Mouse (Mus musculus): Measurements from ENCODE around the gene Rpl9-ps6.
"Not testable (repeated sequence)": the region's sequence is repeated elsewhere in the genome, so short reads cannot be mapped to it uniquely, and the experiment has no call there.

Rpl9-ps6 gene

DNA sequence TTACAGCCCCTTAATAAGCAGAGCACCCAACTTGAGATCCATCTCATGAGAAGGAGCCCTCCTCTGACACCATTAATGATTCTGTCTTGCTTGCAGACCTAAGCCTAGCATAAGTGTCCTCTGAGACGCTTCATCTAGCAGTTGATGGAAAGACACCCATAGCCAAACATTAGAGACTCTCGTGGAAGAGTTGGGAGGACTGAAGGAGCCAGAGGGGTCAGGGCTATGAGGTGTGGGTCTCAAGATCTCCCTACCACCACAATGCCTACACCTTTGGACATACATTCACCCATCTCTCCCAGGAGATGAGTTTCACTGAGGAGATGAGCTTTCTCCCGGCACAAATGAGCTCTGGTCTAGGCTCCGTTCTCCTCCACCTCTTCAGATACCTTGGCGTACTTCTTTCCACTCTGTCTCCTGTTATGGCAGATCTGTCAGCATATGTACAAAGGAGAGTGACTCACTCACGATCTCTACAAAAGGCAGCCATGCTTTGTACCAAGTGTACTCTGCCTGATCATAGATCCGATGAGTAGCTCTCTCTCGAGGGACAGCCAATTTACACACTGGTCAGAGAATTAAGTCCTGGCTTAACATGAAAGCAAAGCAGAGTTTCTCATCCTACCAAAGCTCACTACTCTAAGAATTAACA lies 14.5 kb upstream of the Rpl9-ps6 start:
- DNase-seq = no peak

DNA sequence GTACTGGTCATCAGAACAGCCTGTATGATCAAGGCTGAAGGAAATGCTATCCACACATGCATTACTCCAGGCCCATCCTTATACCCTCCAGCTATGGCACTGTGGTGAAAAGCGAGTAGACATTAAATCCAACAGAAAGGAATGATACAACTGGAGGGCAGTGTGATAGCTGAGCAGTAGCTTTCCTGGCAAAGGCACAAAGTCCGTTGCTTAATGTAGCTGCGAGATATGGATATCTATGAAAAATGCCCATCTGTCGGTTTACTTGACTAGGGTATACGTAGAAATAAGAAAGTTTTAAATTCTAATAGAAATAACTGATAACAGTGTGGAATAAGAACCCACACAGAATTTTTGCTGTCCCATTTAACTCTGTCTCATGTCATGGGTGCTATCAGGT lies 13.9 kb upstream of the Rpl9-ps6 start:
- DNase-seq = no peak

DNA sequence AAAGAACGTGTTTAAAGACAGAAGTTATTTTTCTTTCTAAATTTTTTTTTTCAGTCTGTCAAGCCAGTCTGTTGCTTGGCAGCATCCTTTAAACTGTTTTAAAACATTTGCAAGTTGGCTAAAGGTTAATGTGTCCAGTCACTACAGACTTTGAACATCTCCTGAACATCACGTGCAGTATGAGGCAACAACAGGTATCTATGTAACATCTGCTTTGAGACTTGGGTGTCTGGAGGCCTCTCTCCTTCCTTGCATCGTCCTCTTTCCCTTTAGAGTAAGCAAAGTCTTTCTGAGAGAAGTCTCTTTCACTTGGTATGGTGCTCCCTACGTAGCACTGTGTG lies 10.3 kb upstream of the Rpl9-ps6 start:
- DNase-seq = no peak

DNA sequence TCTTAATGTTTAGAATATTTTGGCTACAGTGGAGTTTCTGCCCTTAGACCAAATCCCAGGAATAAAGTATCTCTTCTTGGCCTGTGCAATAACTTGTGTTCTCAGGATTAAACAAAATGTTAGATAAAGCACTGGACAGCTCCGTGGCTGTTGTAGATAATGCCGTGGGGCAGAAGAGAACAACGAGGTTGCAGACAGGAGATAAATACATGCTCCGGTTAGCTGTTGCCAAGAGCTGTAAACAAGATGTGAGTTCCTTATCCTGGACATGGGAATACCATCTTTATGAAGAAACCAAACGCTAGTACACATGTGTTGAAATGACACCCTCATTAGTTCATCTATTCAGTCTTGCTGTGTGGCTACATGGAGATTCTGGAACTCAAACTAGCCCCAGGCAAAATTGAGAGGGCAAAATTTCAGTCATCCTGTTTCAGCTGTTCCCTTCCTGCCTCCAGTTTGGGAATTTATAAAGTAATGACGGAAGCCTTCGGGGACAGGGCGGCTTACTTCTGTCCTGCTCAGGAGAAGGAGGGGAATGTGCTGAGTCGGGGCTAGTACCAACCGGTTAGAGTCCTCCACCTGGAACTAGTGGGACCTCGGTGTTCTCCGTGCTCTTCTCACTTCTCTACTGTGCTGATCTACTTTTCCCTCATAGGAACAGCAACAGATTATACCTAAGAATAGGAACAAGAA lies 9.8 kb upstream of the Rpl9-ps6 start:
- no peak for DNase-seq

DNA sequence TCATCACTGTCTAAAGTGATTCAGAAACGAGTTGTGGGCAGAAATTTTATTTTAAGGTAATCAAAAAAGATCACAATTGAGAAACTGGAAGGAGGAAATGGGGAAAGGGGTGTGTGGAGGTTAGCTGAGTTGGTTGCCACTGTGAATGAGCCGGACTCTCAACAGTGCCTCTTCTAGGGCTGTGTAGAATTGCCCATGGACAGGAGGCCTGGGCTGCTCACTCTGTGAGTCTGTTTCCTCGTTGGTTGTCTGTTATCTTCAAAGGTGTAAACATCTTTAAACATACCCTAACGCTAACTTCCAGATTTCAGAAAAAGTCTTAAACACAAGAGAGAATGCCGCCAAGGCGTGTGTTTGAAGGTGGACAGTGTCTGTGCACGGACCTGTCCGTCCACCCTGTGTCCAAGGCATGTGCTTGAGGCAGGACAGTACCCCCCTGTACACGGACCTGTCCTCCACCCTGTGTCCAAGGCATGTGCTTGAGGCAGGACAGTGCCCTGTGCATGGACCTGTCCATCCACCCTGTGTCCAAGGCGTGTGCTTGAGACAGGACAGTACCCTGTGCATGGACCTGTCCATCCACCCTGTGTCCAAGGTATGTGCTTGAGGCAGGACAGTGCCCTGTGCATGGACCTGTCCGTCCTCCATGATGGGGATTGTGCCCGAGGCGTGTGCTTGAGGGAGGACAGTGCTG lies 4.3 kb upstream of the Rpl9-ps6 start:
- no peak for DNase-seq

DNA sequence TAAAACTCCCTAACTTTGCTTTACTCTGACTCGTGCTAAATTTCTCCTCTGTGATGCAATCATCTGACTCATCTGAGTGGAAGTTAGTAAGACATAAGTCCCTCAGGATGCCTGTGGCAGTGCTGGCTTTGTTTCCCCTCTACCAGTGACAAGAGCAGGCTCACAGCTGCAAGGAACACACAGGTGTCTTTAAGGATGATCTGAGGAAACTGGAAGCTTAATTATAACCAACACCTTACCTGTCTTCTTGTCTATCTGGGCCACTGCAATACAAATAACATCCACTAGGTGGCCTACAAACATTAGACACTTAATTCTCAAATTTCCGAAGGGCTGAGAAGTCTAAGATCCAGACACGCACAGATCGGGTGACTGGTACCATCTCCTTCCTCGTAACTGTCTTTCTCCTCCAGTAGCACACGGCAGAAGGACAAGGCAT lies 3.7 kb upstream of the Rpl9-ps6 start:
- peak; percentile 81 for DNase-seq

DNA sequence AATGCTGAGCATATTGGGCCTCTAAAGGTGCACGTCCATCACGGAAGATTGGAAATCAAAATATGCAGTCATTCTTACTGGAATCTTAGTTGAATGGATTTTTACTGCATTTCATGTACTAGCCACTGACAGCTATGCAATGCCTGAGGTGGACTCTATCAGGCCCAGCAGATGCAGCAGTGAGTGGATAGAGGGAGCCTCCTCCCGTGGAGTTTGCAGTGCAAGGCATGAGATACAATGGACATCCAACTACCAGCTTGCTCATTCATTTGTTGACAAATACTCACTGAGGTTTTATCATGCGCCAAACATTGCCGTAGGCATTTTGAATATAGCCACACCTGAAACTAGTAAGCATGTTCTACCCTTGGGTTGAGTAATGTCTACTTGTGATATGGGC lies 947 bp upstream of the Rpl9-ps6 start:
- no peak for DNase-seq

DNA sequence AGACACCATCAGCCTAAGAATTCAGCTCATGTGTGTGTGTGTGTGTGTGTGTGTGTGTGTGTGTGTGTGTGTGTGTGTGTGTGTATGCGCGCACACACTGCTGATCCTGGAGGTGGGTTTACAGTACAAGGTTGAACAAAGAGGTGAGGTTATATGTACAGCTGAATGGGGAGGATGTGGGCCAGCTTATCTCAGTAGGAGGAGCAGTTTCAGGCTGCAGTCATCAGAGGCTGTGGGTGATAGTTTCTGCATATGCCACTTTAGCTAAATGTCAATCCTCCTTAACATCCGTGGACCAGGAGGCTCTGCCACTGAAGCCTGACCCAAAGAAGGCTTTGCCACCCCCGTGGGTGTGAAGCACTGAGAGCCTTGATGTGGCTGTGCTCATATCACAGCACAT lies 1.1 kb downstream of the Rpl9-ps6 start:
- no peak for DNase-seq

DNA sequence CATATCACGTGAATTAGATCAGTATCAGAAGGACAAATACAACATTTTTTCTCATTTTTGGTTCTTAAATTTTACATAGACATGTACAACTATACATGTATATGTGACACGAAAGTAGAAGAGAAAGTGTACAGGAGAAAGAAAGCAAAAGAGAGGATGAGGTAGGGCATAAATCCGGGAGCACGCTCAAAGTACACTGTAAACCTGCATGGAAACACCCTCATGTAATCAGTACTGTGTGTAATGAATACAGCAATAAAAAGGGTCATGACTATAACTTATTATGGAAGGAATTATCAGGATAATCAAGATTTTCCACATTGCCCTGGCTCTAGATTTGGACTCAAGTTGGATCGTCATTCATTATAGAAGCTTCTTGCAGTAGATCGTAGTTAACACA lies 3.3 kb downstream of the Rpl9-ps6 start:
- DNase-seq = no peak

DNA sequence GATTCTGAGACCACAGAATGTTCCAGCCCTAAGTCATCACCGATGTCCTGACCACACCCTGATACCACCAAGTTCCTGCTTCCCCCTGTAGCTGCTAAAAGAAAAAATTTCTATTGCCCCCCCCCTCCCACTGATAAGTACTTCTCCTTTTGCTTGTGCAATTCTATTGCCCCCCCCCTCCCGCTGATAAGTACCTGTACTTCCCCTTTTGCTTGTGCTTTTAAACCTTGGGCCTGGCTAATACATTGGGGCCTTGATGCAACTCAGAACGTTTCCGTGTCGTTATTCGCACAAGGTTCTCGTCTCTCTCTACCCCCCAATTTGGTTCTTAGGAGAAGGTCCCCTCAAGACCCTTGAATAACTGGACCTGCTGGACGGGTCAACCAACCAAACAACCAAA lies 8.7 kb downstream of the Rpl9-ps6 start:
- DNase-seq = not testable (repeated sequence)

DNA sequence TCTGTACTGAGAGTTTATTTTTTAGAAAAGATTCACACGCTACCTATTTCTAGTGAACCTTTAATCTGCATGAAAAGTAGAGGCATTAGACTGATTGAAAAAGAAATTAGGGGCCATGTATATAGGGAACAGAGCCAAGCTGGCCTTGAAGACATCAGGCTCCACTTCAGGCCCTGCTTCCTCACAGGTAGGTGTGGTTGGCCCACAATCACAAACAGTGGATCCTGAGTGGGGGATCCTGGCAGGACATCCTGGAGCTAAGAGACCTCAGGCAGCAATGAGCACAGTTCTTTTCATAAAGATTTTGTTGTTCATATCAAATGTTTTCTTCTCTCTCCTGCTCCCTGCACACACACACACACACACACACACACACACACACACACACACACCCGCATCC lies 9.6 kb downstream of the Rpl9-ps6 start:
- no peak for DNase-seq

DNA sequence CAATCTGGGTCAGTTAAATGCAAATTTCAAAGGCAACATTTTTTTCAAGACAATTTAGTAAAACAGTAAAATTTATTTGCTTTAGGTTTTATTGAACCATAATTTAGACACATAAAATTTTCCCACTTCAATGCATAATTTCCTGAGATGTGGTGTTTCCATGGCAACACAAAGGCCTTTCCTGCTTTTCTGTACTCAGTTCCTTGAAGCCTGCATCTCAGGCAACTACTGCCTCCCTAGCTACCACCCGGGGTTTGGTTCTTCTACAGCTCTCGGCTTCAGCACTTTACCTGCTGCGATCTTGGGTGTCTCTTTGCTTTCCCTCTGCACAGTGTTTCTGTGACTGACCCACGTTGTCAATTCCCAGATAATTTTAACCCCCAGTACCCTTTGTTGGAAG lies 14.1 kb downstream of the Rpl9-ps6 start:
- DNase-seq = no peak

DNA sequence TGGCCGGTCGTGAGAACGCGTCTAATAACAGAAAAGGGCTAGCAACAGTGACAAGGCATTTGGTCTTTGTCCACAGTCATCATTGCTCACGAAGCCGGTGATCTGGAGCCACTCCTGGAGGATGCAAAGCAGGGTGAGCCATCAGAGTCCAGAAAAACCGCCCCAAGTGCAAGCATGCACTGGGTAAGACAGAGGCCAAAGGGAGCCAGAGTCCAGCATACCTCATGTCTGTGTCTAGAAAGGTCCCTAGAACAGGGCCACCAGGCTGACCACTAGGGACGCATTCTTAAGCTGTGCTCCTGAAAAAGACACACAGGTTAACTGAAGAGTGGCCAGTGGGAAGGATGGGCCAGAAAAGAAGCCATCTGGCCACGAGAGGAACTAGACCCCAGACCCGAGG lies 17.4 kb downstream of the Rpl9-ps6 start:
- no peak for DNase-seq

DNA sequence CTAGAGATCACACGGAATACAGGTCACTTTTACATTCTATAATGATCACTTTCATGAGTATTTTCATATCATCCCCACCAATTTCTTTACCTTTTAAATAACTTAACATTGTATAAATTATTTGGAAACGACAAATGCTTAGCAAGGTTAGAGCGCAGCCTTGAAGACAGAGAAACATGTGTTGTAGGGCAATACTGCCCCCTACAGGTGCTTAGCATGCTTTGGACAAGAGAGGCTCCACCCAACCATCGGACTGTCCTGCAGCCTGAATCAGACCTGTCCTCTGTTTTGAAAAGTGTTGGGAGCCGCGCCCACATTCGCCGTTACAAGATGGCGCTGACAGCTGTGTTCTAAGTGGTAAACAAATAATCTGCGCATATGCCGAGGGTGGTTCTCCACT lies 24.8 kb downstream of the Rpl9-ps6 start:
- peak; percentile 38 for DNase-seq

DNA sequence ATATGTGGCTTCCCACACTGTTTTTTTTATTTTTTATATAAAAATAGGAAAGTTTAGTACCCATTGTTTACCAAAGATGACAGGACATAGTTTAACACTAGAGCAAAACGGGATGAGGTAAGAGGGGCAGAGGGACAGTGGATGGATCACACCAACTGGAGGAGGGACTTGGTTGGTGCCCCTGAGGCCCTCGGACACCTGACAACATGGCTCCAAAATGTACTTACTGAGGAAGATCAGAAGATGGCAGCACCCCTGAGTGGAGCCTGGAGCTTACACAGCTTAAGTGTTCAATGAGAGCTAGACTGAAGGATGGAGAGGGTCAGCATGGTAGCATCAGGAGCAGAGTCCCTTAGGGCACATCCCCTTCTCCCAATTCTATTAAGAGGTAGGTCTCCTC lies 27.0 kb downstream of the Rpl9-ps6 start:
- DNase-seq = no peak

DNA sequence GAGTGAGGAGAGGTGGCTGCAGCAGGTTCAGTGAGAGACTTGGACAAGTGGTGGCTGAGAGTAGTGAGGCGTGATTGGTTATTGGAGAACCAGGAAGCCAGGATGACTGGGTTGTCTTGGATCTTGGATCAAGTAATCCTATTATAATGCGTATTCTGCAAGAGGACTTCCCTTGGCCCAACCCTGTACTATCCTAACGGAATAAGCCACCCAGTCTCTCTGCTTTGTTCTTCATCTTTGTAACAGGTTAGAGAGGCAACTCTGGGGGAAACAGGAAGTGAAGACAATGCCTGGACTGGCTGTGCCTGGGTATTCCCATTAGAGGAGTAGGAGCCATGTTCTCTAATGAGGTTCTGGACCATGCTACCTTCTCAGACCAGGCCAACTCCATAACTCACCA lies 40.5 kb downstream of the Rpl9-ps6 start:
- DNase-seq = no peak

DNA sequence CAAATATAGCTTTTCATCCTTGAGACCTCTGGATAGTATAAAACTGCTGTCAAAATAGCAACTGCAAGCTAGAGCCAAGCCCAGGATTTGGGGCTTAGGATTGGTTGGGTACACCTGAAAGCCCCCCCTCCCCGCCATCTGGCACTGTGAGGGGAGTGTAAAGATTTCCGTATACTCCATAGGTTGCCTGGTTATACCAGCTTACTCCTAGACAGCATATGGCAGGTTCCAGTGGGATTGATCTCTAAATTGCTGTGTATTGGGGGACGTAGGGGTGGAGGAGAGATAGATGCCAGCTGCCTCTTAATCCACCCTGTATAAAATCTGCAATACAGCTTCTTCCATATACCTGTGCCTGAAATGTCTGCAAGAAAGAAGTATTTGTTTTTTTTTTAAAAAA lies 41.7 kb downstream of the Rpl9-ps6 start:
- DNase-seq = no peak

DNA sequence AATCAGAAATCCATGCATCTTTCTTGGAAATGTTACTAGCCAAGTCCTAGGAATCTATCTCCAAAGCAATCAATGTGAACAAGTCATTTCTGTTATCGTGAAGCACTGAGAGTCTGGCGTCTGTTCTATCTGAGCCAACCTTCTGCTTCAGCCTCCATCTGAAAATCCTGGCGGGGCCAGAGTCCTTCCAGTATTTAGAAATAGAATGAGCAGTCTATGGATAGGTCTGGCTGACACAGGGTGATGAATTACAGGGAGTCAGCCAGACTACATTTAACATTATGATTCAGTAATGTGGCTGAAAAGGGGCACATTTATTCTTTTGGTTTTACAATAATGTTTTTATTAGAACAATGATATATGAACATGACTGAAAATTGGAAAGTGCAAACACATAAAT lies 47.3 kb downstream of the Rpl9-ps6 start:
- DNase-seq = no peak

DNA sequence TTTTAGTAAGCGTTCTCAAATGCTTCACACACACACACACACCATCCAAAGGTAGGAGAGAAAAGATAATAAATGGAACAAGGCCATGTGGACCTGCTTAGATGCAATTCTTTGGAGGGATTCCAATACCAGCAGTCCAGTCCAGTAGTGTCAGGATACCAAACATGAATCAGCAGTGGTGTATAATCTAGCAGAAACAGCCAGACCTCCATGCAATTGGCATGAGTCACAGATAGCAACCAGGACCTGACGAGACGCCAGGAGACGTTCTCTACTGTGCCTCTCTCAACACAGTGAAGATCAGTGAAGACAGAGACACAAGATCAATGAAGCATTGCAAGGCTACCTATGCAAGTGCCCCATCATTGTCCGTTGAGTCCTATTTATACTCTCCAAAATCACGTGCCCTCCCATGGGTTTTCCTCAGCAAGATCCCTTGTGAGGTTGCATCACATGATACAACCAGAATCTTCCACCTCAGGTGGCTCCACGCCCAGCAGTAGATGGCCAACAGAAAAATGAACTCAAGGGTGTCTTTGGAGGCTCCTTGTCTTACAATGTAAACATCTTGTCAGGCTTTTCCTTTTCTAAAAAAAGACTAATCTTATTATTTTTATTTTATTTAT lies 49.6 kb downstream of the Rpl9-ps6 start:
- DNase-seq = no peak
